Mouse (Mus musculus) ES-E14 (cell line): ENCODE data around the gene Zc3h8.

ENCODE experiments used
- CHD2 ChIP-seq: IDR thresholded peaks from 2 replicates; pipeline ENCODE4 v1.6.1; 2014; ENCODE audit warnings: mild to moderate bottlenecking, low read depth, low read length, inconsistent platforms
- ZC3H11A ChIP-seq: IDR thresholded peaks from 2 replicates; pipeline ENCODE4 v1.6.1; 2012; ENCODE audit warnings: low read depth, mild to moderate bottlenecking, inconsistent platforms, low read length, borderline replicate concordance

DNA sequence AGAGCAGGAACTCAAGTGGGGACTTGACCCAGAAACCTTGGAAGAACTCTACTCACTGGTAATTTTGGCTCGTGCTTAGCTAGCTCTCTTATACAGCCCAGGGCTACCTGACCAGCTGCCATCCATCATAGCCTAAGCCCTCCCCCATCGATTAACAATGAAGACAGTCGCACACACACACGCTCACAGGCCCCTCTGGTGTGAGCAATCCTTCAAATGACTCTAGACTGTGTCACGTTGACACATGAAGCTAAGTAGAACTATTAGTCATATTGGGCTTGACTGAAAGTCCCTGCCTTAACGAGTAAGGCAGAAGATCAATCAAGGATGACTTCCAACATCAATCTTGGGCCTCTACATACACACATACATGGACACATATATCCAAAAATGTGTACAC lies 41.0 kb downstream of the Zc3h8 start:
- TF ChIP-seq CHD2: no peak
- TF ChIP-seq ZC3H11A: no peak
